Mouse (Mus musculus) hematopoietic multipotent progenitor cell, adult 10-12 weeks (in vitro differentiated cells): ENCODE data around the gene Tgds. TPM values are rescaled to one million over a fixed set of nuclear protein-coding genes. Genes with fewer than 3 reads are reported as not detected.

Source experiments
- polyA plus RNA-seq: library from polyadenylated mRNA; stranded (reverse); fragments of >175 nt; gene quantifications from 2 replicates; pipeline ENCODE4 v1.2.3, GENCODE M21; 2012; ENCODE audit warnings: low replicate concordance

The Tgds gene
- 0.64 and 9.3 TPM in 2 replicates for polyA plus RNA-seq

DNA sequence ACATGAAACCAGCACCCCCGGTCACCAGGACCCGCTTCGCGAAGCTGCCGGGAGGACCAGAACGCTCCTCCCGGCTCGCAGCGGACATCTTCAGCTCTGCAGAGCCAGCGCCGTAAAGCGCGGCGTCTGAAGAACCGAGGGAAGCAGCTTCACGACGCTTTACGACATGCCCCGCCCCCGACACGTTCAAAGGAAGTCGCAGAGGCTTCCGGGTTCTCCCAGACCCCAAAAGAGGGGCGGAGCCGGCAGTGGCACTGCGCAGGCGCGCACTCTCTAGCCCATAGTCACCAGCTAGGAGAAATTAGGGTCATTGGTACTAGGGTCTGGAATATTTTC, at the start of gene Tgds:
Tgds (minus strand) TSS at position 114 of the 336 bp plus-strand sequence.

DNA sequence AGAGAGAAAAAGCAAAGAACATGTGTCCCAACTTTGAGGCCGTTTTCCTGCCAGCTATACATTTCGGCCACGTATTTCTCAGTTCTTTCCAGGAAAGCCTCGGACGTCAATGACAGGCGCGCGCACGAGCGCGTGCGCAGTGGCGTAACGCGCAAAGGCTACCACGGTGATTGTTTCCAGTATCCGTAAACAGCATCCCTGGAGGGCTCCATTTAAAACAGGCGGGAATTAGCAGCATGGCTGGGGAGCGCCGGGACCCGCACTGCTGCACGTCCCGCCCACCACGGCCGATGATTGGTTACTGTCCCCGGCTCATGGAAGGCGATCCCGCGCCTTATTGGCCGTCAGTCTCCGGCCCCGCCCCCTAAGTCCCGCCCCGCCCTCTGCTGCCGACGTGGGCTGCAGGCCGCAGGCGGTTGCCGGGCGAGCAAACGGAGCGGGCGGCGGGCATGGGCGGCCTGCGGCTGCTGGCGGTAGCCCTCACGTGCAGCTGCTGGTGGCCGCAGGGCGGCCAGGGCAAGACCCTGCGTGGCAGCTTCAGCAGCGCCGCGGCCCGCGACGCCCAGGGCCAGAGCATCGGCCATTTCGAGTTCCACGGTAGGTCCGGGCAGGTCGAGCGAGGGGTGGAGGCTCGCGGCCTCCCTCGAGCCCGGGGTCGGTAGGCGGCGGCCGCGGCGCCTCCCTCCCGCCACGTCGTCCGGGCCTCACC, 4.3 kb upstream of the Tgds start, which contains the start of gene Gpr180:
Gpr180 (plus strand) TSS at position 415 of the 709 bp plus-strand sequence.

Other genes starting within 250 kb of the Tgds start
- gene Dct, start 80.5 kb downstream of the Tgds start, polyA plus RNA-seq: 0.05 TPM in 1 of 2 replicates, not detected in the other
- gene Gpr180, start 4.4 kb upstream of the Tgds start, polyA plus RNA-seq: 5.7 and 7.4 TPM in 2 replicates
- 0.05 TPM in 1 of 2 replicates, not detected in the other for gene Sox21, start 104.3 kb upstream of the Tgds start, polyA plus RNA-seq
- gene Gm9376, start 134.2 kb upstream of the Tgds start, polyA plus RNA-seq: not detected in 2 replicates